Mouse (Mus musculus): ENCODE data around the gene 9130213A22Rik.

Gene 9130213A22Rik

DNA sequence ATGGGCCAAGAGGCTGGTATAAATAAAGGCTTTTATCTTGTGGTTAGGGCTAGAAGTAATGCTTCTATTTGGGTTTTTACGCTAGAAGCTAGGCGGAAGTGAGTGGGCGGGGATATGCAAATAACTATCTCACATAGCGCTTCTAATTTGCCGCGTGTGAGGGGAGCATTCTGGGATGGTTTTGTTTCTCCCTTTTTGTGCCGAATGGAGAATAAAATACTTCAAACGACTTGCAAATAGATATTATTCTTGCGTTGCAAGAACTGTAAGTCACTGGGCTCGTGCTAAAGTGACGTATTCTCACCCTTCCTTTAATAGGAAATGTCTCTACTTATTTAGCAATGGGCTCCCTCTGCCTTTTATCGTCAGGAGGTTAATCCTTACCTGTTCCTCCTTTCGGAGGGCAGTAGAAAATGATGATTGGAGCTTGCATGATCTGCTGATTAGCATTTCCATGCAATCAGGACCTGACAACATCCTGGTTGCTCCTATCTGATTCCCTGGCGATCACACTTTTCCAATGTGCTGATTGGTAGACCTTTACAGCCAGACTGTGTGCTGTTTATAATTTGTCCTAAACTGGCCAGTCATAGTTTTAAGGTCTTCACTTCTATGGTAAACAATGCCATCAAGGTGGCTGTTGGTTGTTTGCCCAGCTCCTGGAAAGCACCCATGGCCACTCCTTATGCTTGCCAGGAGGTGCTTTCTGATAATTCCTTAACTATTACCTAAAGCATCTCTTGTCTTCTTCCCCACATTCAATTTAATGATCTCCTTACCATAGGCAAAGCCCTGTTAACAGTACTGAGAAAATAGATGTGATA lies 49.1 kb downstream of the 9130213A22Rik start:
- peak; percentile 89 for DNase-seq

DNA sequence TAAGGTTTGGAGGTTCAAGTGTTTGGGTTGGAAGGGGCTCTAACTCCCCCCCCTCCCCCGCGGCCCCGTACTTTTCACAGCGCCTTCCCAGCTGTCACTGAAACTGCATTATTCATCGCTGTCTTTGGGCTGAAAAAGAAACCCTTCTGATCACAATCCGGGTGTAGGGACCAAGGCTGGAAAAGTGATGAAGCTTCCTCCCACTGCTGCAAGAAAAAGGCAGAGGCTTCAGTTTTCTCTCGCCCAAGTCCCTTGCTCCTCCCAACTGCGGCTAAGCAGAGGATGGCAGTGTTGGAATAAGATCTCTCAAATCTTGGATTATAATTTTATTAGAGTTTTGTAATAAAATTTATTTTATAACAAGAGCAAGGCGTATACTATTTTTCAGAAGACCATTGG lies 49.7 kb downstream of the 9130213A22Rik start:
- no peak for DNase-seq

DNA sequence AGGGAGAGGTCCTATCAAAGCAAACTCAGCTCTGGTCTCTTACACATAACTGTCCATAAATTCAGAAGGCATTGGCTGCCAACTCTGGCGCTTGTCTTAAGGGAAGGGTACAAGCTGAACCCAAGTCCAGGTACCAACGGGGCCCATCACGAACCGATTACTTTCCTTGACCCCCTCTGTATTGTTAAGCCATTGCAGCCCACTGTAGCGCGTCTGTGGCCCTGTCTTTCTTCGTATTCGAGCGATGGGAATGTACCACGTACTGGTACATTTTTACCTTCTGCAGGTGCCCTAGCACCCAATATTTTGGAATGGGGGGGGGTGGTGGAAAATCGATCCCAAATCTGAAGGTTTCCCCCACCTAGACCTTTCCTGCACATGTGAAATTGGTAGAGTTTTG lies 50.2 kb downstream of the 9130213A22Rik start:
- no peak for DNase-seq

DNA sequence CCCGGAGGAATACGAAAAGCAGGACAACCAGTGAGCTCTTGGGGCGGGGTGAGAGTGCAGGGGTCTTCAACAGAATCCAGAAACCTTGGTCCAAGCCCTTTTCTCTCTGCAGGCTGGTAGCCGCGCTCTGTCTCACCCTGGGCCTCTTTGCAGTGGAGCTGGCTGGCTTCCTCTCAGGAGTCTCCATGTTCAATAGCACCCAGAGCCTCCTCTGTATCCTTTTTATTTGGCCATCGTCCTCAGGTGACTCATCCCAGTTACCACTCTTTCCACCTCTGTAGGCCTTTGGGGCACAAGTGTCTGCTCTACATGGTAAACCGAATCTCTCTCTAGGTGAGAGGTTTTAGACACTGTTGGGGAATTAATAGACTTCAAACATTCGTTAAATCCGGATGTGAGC lies 51.1 kb downstream of the 9130213A22Rik start:
- no peak for DNase-seq

DNA sequence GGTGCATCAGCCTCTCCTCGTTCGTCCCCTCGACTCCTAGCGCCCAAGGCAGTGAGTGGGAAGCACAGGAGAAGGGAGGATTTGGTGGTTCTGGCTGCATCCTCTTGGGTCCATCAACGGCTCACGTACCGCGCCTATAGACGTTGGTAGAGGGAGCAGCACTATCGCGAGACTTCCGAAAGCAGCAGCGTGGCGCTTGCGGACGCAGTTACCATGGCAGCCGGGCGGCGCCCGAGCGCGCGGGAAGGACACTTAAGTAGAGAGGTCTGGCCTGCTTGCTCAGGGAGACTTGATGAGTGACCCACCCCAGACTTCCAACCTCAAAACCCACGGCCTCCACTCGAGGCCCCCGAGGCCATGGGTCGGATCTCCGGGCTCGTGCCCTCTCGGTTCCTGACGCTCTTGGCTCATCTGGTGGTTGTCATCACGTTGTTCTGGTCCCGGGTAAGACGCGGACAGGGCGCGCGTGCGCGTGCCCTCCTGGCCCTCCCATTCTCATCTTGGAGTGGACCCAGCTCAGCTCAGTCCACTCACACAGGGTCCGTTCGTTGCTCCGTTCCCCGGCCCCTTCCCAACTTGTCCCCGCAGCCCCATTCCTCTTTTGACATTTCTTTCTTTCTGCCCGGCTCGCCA lies 51.7 kb downstream of the 9130213A22Rik start, which contains the start of gene Tmem107:
TSS of gene Tmem107 (plus strand) at position 217 of the 633 bp plus-strand sequence.
- DNase-seq = peak; percentile 93

DNA sequence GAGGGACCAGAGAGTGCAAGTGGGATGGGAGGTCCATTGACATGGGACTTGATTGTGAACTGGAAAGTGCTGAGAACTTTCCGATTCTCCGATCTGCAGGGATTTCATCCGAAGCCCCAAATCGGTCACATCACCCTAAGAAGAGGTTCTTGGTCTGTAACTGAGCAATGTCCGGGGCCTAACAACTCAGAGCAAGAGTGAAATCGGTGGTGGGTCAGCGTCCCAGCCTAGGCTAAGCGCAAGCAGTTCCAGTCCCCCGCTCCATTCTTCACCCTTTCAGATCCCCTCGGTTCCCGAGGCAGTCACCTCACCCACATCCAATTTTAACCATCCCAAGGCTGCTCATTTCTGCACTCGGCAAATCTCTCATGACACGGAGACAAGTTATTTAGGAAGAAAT lies 52.3 kb downstream of the 9130213A22Rik start:
- DNase-seq = no peak
